Mouse (Mus musculus): ENCODE data around the gene Slc16a10. TPM values are rescaled to one million over a fixed set of nuclear protein-coding genes. Genes with fewer than 3 reads are reported as not detected.

The Slc16a10 gene
- total and polyA plus RNA-seq, 3 experiments: 4.1 to 10.4 (median 4.5) TPM

GRCm38 (mm10) chr10:40097519-40097918, 44.5 kb downstream of the Slc16a10 start:
- Histone ChIP-seq H3K79me2 (replicated peaks; ENCODE audit: control insufficient read depth, extremely low read depth, insufficient read depth, poor library complexity, severe bottlenecking) (no peaks in the 10 kb centered on the region), H3K4me2 (ENCODE audit: insufficient read depth, low read depth, poor library complexity, severe bottlenecking) (no peak overlapping the region), H3K4me1 (ENCODE audit: control insufficient read depth in 1 of 2, insufficient read depth in 2 of 2) (peaks cover 14 to 30% of the 10 kb centered on the region in 2 experiments), H3K27ac (ENCODE audit: insufficient read depth, low read depth) (peak overlapping the region; percentile 5; the same call in 1 of the 2 replicates), H3K9ac (ENCODE audit: insufficient read depth, low read depth) (no peak overlapping the region), H3K4me3 (replicated peaks in 1 of 3; ENCODE audit: low read depth in 2 of 3, low read length in 2 of 3, poor library complexity in 1 of 3) (no peak overlapping the region), H3K36me3 (replicated peaks in 1 of 2; ENCODE audit: control insufficient read depth in 1 of 2, insufficient read depth in 1 of 2, low read length in 1 of 2) (no peaks in the 10 kb centered on the region), H3K27me3 (replicated peaks) (no peaks in the 10 kb centered on the region), H3K9me3 (replicated peaks; ENCODE audit: low read length) (peaks cover 2% of the 10 kb centered on the region)
- DNase-seq (ENCODE audit: extremely low read depth): no peak
- in situ Hi-C loops (cut with MboI; ENCODE audit: low pct_ligation_motif_present, low pct_unique_long_range_greater_than_20kb, low sequenced_read_pairs): no loop called here
- dilution Hi-C loops (cut with MboI; ENCODE audit: extremely low pct_ligation_motif_present, extremely low pct_unique_long_range_greater_than_20kb, low sequenced_read_pairs): no loop called here
- TF ChIP-seq ETS1 (conservative IDR thresholded peaks at IDR 0.05; ENCODE audit: low read depth, low read length): no peak
- TF ChIP-seq RCOR1 (conservative IDR thresholded peaks at IDR 0.05; ENCODE audit: low read depth, low read length): no peak
- TF ChIP-seq JUN (IDR thresholded peaks at IDR 0.05; ENCODE audit: insufficient read depth, low read depth, low read length): no peak
- TF ChIP-seq ZNF384 (IDR thresholded peaks at IDR 0.05; ENCODE audit: low read depth, low read length): no peak

- H3K4me2 ChIP-seq (ENCODE audit: insufficient read depth, low read depth, poor library complexity, severe bottlenecking): no peak overlapping the region
- no peak for DNase-seq (ENCODE audit: extremely low read depth)
- H3K9me3 ChIP-seq (replicated peaks; ENCODE audit: low read length): peaks cover 2% of the 10 kb centered on the region
- no peak overlapping the region for H3K9ac ChIP-seq (ENCODE audit: insufficient read depth, low read depth)
- no peak overlapping the region for H3K27ac ChIP-seq (ENCODE audit: insufficient read depth, low read depth)
- TF ChIP-seq PAX5 (IDR thresholded peaks at IDR 0.05; ENCODE audit: low read length): no peak
- H3K36me3 ChIP-seq (replicated peaks in 1 of 2; ENCODE audit: control insufficient read depth in 1 of 2, insufficient read depth in 1 of 2, low read length in 1 of 2): no peaks in the 10 kb centered on the region
- in situ Hi-C loops (cut with MboI; ENCODE audit: low pct_ligation_motif_present, low pct_unique_long_range_greater_than_20kb, low sequenced_read_pairs) (no loop called here), dilution Hi-C loops (cut with MboI; ENCODE audit: extremely low pct_ligation_motif_present, extremely low pct_unique_long_range_greater_than_20kb, low sequenced_read_pairs) (no loop called here)
- peaks cover 12 to 25% of the 10 kb centered on the region in 2 experiments for H3K4me1 ChIP-seq (ENCODE audit: control insufficient read depth in 1 of 2, insufficient read depth in 2 of 2)
- H3K4me3 ChIP-seq (replicated peaks in 1 of 3; ENCODE audit: low read depth in 2 of 3, low read length in 2 of 3, poor library complexity in 1 of 3): no peak overlapping the region
- H3K79me2 ChIP-seq (replicated peaks; ENCODE audit: control insufficient read depth, extremely low read depth, insufficient read depth, poor library complexity, severe bottlenecking): no peaks in the 10 kb centered on the region
- no peaks in the 10 kb centered on the region for H3K27me3 ChIP-seq (replicated peaks)
These were observed 47.3 kb downstream of the Slc16a10 start for GRCm38 (mm10) chr10:40094752-40095151.

- Histone ChIP-seq H3K79me2 (replicated peaks; ENCODE audit: control insufficient read depth, extremely low read depth, insufficient read depth, poor library complexity, severe bottlenecking) (no peaks in the 10 kb centered on the region), H3K27ac (ENCODE audit: insufficient read depth, low read depth) (no peak overlapping the region), H3K36me3 (replicated peaks in 1 of 2; ENCODE audit: control insufficient read depth in 1 of 2, insufficient read depth in 1 of 2, low read length in 1 of 2) (no peaks in the 10 kb centered on the region), H3K4me3 (replicated peaks in 1 of 3; ENCODE audit: low read depth in 2 of 3, low read length in 2 of 3, poor library complexity in 1 of 3) (no peak overlapping the region), H3K9ac (ENCODE audit: insufficient read depth, low read depth) (no peak overlapping the region), H3K4me2 (ENCODE audit: insufficient read depth, low read depth, poor library complexity, severe bottlenecking) (no peak overlapping the region), H3K27me3 (replicated peaks) (no peaks in the 10 kb centered on the region), H3K9me3 (replicated peaks; ENCODE audit: low read length) (peaks cover 2% of the 10 kb centered on the region), H3K4me1 (ENCODE audit: control insufficient read depth in 1 of 2, insufficient read depth in 2 of 2) (peaks cover 10 to 13% of the 10 kb centered on the region in 2 experiments)
- TF ChIP-seq UBTF (IDR thresholded peaks at IDR 0.05; ENCODE audit: low read depth, low read length) (no peak), ETS1 (conservative IDR thresholded peaks at IDR 0.05; ENCODE audit: low read depth, low read length) (no peak), JUND (conservative IDR thresholded peaks at IDR 0.05; ENCODE audit: low read depth, low read length) (no peak), JUN (IDR thresholded peaks at IDR 0.05; ENCODE audit: insufficient read depth, low read depth, low read length) (no peak), RCOR1 (conservative IDR thresholded peaks at IDR 0.05; ENCODE audit: low read depth, low read length) (no peak), SMC3 (IDR thresholded peaks at IDR 0.05; ENCODE audit: low read depth, low read length) (no peak), NRF1 (IDR thresholded peaks at IDR 0.05; ENCODE audit: low read depth, low read length) (no peak), POLR2AphosphoS2 (IDR thresholded peaks at IDR 0.05; ENCODE audit: low read depth, low read length) (no peak), HCFC1 (IDR thresholded peaks at IDR 0.05; ENCODE audit: low read depth, low read length) (no peak), NELFE (IDR thresholded peaks at IDR 0.05; ENCODE audit: low read depth, low read length) (no peak), MXI1 (IDR thresholded peaks at IDR 0.05; ENCODE audit: low read depth, low read length) (no peak), MYC (IDR thresholded peaks at IDR 0.05; ENCODE audit: low read depth, low read length) (no peak), PAX5 (IDR thresholded peaks at IDR 0.05; ENCODE audit: low read length) (no peak), RAD21 (IDR thresholded peaks at IDR 0.05; ENCODE audit: low read depth, low read length) (no peak), MAZ (IDR thresholded peaks at IDR 0.05; ENCODE audit: low read depth, low read length) (no peak), KAT2A (IDR thresholded peaks at IDR 0.05; ENCODE audit: insufficient replicate concordance, low read length) (no peak), TCF12 (IDR thresholded peaks at IDR 0.05; ENCODE audit: low read depth, low read length) (no peak), CTCF (conservative IDR thresholded peaks at IDR 0.05 in 1 of 2, IDR thresholded peaks at IDR 0.05 in 1 of 2; ENCODE audit: low read depth in 2 of 2, low read length in 2 of 2) (no peak)
- in situ Hi-C loops (cut with MboI; ENCODE audit: low pct_ligation_motif_present, low pct_unique_long_range_greater_than_20kb, low sequenced_read_pairs) (no loop called here), dilution Hi-C loops (cut with MboI; ENCODE audit: extremely low pct_ligation_motif_present, extremely low pct_unique_long_range_greater_than_20kb, low sequenced_read_pairs) (no loop called here)
- DNase-seq (ENCODE audit: extremely low read depth): no peak
These were observed 48.5 kb downstream of the Slc16a10 start for GRCm38 (mm10) chr10:40093526-40093925.

Measured in CH12.LX (cell line).